Mouse (Mus musculus) liver, postnatal 0 days (tissue): ENCODE results near the gene Wwox.

Source experiments
- CTCF ChIP-seq: sonication (generic); IDR thresholded peaks from 2 replicates; pipeline ENCODE4 v1.5.1; 2016; ENCODE audit warnings: antibody characterized with exemption, low read depth
- EP300 ChIP-seq: IDR thresholded peaks from 2 replicates; pipeline ENCODE4 v1.6.1; 2016; ENCODE audit warnings: antibody characterized with exemption, low read depth, mild to moderate bottlenecking

DNA sequence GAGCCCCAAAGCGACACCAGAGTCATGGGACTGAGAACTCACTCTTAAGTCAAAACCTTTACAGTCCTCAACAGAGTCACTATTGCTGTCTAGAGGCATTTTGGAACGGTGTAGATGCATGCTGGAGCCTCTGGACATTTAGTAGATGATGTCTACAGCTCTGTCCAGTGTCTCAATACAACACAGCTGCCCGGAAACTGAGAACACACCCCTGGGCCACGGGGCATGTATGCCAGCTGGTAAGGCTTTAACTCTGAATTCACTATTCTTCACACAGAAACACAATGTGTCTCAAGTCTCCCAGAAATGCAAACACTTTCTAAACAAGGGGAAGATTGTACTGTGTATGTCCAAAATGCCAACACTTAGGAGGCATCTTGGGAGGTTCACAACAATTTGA, 584.6 kb downstream of the Wwox start:
- TF ChIP-seq CTCF (no peak), EP300 (no peak)
